Mouse (Mus musculus): ENCODE data around the gene Ppp1r12a. TPM values are rescaled to one million over a fixed set of nuclear protein-coding genes. Genes with fewer than 3 reads are reported as not detected.

Ppp1r12a gene
- 89.7 and 96.4 TPM in 2 replicates for polyA plus RNA-seq (2012; rRNA removed)

DNA sequence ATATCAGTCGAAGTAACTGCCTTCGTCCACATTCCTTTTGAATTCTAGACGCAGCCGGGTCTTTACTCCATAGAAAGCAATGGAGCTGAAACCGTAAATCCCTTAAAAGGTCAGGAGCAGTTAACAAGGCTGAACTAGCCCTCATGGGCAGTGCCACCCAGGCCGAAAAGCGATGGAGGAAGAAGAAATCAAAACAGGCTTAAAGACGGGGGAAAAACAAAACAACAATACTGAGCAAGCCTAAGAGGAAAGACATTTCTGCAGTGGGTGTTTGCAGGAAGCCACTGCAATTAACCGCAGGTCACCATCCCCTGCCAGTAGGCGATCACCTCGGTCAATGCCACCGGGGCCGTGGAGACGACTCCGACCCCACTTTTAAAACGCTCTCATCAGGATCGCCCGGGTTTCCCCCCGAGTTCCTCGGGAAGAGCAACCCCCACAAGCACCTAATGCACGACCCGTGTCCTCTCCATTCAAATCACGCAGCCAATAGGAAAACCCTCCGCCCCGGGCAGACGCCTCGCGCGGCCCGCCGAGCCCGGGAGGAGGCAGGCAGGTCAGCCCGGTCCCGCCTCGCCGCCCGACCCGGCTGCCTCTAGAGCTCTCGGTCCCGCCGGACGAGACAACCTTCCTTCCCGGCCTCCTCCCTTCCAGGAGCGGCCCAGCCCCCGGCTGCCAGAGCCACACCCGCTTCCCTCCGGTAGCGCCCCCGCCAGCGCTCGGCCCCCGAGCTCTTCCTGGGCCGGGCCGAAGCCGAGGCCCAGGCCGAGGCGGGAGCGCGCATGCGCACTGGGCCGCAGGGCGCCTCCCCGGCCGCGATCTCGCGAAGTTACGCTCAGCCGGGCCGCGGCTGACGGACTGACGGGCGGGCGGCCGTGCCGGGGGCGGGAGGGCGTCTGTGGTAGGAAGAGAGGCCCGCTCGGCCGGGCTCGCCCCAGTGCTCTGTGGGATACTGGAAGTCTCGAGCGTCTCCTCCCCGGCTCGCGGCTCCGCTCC lies at the start of gene Ppp1r12a:
TSS of gene Ppp1r12a (plus strand) at position 933 of the 996 bp plus-strand sequence.
- DNase-seq (ENCODE audit: extremely low spot score in 1 of 2, low spot score in 1 of 2), result peak; percentile 82 to 94

DNA sequence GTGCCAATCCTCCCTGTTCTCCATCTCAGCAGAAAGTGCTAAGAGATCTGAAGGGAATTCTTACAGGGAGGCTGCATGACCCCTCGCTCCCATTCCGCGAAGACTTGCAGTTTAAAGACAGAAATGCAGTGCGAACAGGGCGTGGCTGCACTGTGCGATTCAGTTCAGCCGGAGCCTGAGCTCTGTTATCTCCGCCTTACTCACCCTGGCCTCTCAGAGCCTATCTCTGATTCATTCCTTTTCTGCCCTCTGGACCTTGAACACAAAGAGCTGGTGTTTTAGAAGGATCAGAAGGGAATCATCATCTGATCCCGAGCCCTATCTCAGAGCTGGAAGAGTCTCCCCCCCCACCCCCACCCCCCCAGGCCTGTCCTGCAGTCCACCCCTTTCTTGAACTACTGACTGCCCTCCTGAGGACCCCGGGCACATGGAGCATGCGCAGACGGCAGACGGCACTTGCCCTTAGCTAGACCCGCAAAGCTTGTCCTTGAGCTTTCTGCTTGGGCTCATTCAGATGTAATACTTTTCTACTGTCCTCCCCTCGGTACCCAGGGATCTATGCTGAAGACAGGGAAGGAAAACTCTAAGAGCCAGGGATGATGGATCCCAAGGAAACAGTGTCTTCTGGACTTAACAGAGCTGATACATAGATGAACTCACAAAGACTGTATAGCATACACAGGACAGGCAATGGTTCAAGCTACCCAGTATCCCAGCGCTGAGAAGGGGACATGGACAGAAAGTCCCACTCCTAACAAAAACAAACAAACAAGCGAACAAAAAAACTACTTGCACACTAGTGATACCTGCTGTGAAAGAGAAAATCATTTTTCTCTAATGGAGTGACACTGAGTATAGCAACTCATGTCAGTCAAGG lies 48.4 kb upstream of the Ppp1r12a start:
- DNase-seq (ENCODE audit: extremely low spot score in 1 of 2, low spot score in 1 of 2), result no peak

DNA sequence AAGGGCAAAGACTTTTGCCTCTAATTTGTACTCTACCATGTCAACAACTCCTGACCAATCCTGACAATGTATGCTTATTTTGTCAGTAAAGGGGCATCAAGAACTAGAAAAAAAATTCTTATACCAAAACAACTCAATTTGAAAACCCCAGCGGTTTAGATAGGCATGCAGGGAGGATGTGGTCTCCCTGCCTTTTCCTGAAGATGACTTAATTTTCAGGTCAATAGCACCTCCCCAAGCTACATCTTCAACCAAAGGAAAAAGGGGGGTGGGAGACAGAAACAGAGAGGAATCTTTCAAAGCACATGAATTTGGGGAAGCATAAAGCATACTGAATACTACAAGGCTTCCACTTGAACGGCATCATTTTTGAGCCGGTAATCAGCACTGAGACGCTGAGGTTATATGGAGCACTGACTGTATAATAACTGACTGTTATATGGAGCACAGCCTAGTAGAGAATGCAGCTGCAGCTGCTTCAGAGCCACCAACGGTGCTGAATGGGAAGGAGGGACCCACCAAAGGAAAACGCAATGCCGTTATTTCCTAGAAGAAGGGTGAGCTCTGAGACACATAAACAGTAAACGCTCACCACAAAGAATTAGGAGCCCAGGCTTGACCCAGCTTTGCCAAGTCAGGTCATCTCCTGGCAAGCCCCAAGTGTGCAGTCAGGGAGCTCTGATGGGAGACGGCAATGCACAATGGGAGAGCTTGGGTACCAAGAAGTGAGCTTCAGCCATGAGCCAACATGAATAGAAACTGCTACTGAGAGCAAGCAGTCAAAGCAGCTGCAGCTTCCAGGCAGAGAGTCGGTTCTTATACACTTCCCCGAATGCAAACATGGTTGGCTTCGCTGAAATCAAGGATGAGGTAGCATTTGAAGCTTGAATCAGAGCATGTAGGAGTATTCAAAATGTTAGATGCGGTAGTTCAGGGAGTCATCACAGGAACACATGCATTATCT lies 43.5 kb upstream of the Ppp1r12a start:
- no peak for DNase-seq (ENCODE audit: extremely low spot score in 1 of 2, low spot score in 1 of 2)

DNA sequence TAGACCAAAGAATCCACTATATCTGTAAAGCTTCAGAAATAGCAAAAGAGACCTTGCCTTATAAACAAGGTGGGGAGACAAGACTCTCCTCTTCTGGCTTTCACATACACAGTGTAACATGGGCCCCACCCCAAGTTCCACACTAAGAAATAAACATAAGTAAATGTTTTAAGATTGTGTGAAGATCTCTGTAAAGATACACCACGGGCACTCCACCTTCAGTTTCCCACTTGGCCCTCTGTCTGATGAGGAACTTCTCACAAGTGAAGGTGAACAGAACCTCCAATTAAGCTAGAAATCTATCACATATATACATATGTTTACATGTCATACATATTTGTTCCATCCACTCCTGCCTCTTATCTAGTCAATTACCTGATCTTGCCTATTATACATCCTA lies 42.6 kb upstream of the Ppp1r12a start:
- no peak for DNase-seq (ENCODE audit: extremely low spot score in 1 of 2, low spot score in 1 of 2)

DNA sequence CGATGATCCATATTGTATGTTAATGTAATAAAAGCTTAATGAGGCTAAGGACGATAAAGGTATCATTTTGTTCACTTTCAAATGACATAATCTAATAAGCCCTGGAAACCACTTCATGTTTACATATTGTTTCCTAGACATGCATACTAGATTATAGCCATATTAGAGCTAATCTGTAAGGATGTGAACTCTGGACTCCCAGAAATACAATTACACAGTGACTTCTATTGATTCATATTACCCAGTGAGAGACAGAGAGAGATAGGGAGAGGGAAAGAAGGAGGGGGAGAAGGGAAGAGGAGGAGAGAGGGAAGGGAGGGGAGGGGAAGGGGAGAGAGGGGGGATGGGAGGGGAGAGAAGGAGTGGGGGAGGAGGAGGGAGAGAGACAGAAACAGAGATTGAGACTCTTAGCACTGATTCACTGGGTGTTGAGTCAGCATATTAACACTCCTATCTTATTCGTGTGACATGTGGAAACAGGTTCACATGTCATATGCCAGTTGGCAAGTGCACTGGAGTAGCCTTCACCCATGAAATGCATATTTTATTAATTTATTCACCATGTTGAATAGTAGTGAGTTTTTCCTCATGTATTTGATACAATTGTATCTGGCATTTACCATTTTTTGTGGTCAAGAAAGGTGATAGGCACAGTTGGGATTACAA lies 36.9 kb upstream of the Ppp1r12a start:
- DNase-seq (ENCODE audit: extremely low spot score in 1 of 2, low spot score in 1 of 2), result no peak

DNA sequence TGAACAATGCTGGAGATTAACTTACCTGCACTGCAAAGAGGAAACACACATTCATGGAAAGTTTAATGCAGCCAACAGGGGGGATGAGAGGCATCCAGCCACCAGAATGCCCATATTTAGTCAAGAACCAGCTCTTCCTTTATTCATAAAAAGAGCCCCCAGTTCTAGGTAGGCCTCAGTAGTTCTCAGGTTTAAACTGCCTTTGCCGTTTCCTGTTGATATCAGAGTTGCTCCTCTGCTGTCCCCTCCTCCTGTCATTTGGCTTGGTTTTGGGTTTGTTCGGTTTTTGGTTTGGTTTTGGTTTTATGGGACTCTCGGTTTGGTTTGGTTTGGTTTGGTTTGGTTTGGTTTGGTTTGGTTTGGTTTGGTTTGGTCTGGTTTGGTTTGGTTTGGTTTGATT lies 32.8 kb upstream of the Ppp1r12a start:
- no peak for DNase-seq (ENCODE audit: extremely low spot score in 1 of 2, low spot score in 1 of 2)

DNA sequence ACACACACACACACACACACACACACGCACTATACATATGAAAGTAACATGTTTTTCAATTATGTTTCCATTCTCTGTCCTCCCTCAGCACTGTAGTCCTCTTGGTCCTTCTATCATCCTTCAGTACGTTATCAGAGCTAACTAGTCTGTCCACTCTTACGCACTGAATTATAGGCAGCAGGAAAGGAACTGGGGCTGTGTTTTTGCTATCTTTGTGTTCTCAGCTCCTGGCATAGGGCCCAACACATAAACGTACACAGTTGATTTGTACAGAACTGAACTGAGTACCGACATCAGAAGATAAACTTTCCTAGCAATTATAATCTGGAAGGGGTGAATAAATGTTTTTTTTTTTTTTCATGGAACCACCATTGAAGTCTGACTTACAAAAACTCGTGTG lies 30.1 kb upstream of the Ppp1r12a start:
- no peak for DNase-seq (ENCODE audit: extremely low spot score in 1 of 2, low spot score in 1 of 2)

DNA sequence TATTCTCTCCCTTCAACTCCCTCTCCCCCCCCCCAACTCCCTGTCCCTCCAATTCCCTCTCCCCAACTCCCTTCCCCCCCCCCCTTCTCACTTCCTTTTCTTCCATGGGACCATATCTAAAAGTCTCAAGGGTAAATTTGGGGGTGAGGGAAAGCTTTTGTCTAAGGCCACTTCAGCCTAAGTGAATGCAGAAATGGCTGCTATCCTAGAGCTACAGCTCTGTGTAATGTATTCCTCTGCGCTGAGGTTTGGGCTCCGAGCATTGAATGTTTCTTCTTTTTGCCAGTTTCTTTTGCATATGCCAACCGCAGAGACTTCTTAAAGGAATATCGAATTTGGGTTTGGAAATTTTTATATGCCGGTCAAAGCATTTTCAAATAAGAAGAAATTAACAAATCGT lies 28.7 kb upstream of the Ppp1r12a start:
- DNase-seq (ENCODE audit: extremely low spot score in 1 of 2, low spot score in 1 of 2), result no peak

DNA sequence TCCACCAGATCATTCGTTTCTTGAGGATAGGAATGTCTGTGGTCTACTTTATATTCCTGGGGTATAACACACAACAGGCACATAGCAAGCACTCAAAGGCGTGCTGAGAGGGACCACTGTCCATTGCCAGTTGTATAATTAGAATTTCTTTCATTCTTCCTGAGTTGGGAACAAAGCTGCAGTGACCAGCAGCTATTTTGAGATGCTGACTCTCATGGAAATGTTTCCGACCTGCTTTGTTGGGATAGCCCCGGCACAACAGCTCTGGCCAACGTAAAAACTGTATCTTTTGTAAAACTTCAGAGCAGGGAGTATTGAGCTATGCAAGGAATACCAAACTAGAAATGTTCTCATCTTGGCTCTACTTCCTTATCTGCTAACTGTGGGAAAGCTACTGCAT lies 28.2 kb upstream of the Ppp1r12a start:
- no peak for DNase-seq (ENCODE audit: extremely low spot score in 1 of 2, low spot score in 1 of 2)

DNA sequence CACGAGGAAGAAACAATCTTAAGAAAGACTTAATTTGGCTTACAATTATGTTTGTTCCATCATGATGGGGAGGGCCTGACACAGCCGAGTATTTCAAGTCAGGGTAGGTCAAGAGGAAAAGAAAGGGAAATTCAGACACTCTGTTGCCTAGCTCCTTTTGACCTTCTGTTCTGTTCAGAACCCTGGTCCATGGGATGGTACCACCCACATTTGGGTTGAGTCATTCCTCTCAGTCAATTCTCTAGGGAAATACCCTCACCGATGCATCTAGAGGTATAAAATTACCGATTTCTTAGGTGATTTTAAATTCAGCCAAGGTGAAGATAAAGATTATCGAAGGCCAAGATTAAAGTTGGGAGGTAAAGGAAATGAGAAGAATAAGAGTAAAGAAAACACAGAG lies 23.6 kb upstream of the Ppp1r12a start:
- no peak for DNase-seq (ENCODE audit: extremely low spot score in 1 of 2, low spot score in 1 of 2)

DNA sequence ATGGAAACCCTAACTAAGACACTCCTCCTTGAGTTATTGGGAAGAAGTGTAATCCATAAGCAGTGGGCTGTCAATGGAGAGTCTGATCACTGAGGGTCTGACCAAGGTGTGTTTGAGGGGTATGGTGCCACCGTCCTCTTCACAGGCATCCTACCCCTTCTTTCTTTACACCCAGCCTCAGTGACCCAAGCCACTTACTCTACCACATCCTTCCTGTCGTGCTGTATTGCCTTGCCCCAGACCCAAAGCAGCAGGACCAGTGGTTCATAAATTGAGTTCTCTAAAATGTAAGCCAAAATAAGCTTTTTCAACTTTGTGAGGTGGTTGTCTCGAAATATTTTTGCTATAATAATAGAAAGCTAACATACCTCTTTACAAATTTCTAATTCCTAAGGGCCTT lies 22.2 kb upstream of the Ppp1r12a start:
- DNase-seq (ENCODE audit: extremely low spot score in 1 of 2, low spot score in 1 of 2), result no peak

DNA sequence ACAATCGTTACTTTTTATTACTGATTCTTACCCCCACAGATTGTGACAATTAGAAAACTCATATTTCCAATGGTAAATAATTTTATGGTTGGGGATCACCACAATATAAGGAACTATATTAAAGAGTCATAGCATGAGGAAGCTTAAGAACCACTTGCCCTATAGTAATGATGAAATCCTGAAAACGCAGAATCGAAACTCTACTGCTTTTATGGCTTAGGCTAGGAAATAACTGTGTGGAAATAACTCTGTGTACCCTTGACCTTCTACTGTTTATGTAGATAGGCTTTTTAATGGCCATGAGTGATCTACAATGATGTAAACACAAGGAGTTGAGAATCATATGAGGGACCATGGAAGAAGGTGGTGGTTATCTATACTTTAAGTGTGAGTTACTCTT lies 21.3 kb upstream of the Ppp1r12a start:
- DNase-seq (ENCODE audit: extremely low spot score in 1 of 2, low spot score in 1 of 2), result no peak

DNA sequence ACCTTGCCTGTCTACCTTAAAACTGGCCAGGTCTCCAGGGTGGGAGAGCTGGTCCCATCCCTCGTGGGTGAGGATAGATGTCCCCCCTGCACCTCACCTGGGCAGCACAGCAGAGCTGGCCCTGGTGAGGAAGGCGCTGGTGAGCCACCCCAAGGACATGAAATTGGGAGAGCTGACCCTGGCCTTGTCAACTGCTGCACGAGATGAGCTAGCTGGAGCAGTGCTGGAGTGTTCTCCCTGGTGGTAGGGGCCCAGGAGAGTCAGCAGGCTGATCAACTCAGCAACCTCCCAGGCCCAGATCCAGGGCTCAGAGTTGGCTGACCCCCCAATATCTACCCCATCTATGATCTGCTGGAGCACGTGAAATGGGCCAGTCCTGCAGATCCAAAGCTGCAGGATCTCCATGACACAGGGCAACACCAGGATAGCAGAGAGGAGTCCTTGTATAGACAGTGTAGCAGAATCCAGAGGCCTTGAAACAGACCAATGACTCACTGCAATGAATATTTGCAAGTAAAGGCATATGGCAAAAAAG lies 17.9 kb upstream of the Ppp1r12a start:
- DNase-seq (ENCODE audit: extremely low spot score in 1 of 2, low spot score in 1 of 2), result no peak

DNA sequence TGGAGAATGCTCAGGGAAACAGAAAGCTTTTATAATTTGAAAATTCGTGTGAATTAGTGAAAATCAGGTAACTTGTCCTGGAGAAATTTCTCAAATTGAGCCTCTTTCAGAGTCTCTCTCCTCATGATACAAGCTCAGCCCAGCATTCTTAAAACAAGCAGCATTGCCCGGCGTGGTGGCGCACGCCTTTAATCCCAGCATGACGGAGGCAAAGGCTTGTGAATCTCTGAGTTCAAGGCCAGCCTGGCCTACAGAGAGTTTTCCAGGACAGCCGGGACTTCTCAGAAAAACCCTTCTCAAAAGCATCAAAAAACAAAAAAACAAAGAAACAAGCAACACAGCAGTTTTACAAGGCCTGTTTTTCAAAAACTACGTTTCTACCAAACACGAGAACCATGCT lies 16.3 kb upstream of the Ppp1r12a start:
- DNase-seq (ENCODE audit: extremely low spot score in 1 of 2, low spot score in 1 of 2), result no peak

DNA sequence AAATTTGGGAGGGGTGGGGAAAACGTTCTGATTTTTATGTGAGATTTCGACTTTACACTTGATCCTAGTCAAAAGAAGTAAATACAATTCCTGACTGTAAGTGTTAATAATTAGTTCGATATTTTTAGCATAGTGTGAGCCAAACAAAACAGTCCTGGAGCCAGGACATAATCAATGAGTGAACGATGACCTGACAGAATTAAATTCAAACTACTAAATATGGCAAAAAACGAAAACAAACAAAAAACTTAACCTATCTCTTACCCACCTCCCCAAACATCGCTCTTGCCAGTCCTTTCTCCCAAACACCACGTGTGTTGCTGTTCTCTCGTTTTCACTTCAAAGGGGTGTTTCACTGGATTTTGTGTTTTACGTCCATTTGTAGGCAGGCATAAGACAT lies 15.0 kb upstream of the Ppp1r12a start:
- no peak for DNase-seq (ENCODE audit: extremely low spot score in 1 of 2, low spot score in 1 of 2)

DNA sequence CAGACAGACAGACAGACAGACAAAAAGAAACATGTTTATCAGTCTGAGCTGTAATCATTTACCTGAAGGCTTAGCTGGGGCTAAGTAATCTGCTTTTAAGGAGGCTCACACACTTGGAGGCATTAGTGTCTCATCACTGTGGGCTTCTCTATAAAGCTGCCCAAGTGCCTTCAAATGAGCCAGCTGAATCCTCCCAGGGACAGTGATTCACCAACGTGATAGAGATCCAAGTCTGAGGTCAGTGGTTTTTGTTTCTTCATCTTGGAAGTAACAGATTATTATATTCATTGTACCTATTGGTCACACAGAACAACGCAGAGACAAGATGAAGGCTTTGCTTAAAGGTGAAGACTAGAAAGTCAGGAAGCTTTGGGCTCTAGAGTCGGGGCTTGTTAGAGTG lies 8.7 kb upstream of the Ppp1r12a start:
- no peak for DNase-seq (ENCODE audit: extremely low spot score in 1 of 2, low spot score in 1 of 2)

DNA sequence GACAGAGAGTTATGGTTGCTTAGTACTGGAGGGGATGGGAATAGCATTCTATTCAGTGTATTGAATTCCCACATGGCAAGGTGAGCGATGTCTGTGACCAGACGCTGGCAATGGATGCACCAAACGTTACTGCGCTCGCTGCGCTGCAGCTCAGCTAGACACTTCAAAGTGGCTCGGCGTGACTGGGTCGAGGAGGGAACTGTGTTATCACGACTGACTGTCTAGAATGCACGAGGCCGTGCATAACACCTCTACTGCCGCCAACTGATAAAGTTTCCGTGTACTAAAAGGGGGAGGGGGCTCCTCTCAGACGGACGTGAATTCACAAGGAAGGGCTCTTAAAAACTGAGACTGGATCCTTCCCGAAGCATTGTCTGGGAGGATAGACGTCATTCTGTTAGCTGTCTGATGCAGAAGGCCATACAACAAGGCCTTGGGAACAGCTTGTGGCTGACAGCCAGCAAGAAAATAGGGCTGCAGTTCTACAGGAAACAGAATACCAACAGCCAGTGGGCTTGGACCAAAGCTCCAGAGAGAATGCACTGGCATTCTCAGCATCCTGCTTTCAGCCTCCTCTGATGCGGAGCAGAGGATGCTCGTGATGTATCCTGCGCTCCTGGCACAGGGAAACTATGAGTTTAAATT lies 6.8 kb upstream of the Ppp1r12a start:
- no peak for DNase-seq (ENCODE audit: extremely low spot score in 1 of 2, low spot score in 1 of 2)

DNA sequence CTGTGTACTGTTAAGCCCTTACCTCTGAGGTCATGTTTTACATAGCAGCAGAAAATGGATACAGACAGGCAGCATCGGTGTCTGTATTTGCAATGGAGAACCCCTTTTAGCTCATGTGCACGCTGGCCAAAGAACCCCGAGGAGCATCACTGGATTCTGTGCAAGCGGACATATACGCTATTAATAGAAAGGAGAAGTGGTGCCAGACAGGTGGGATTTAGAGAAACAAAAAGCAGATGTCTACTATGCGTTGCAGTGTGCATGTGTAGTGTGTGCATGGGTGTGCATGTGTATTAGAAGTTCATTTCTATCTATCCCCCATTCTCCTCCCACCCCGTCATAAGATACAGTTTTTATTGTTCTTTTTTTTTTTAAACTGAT lies 6.3 kb upstream of the Ppp1r12a start:
- no peak for DNase-seq (ENCODE audit: extremely low spot score in 1 of 2, low spot score in 1 of 2)

DNA sequence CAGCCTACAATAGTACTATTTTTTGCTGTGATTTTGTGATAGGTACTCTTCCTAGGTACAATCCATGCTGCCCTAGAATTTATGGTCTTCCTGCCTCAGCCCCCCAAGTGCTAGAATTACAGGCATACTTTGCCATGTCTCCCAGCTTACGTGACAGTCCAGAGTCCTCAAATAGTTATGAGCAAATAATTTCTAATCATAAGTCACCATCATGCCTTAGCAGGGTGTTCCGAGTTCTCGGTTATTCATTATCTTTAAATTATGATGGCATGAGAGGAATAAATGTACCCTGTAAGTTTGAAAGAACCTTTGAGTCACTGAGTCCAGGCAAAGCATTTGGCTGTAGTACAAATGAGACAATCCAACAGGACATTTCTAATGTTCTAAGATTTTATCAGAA lies 5.9 kb upstream of the Ppp1r12a start:
- DNase-seq (ENCODE audit: extremely low spot score in 1 of 2, low spot score in 1 of 2), result no peak

All from frontal cortex, adult 2 months (tissue).